29 mouse cellular contexts compared by ENCODE assay signal in the genomic region with DNA sequence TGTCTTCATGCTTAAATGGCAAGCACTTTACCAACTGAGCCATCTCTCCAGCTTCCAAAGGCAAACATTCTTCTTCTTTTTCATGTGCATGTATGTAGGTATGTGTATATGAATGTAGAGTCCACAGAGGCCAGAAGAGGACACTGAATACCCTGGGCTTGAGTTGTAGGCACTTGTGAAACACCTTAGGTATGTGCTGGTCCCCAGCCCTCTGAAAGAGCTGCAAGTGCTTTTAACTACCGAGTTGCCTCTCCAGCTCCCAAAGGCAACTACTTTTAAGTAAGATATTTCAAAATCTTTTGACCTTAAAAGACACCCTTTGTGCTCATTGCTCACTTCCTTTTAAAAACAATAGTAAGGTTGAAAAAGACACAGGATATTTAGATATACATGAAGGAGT.
"Had no signal": no experiment of that assay in that cellular context is flagged by ENCODE, and none has a peak within 500 bp of the region (broad histone marks: within the 10 kb centered on the region; RNA-seq: fewer than 3 reads in every experiment).

No protein-coding gene starts in this region.

- H3K4me3 ChIP-seq: limb, embryonic 10.5 days; limb, embryonic 12.5 days; limb, embryonic 13.5 days; limb, embryonic 15.5 days; liver, embryonic 12.5 days; liver, embryonic 13.5 days; liver, embryonic 15.5 days; lung, embryonic 15.5 days; megakaryocyte, embryonic 14.5 days; midbrain, embryonic 10.5 days; midbrain, embryonic 12.5 days; midbrain, embryonic 13.5 days; midbrain, embryonic 15.5 days; myocyte; neural tube, embryonic 12.5 days had no signal

- H3K36me3 ChIP-seq: limb, embryonic 10.5 days; limb, embryonic 12.5 days; limb, embryonic 13.5 days; limb, embryonic 15.5 days; liver, embryonic 12.5 days; liver, embryonic 13.5 days; liver, embryonic 15.5 days; lung, embryonic 15.5 days; midbrain, embryonic 10.5 days; midbrain, embryonic 12.5 days; midbrain, embryonic 13.5 days; midbrain, embryonic 15.5 days; neural tube, embryonic 12.5 days had no signal

- DNase-seq: left cerebral cortex, postnatal 4 days; liver; liver, embryonic 13.5 days; liver, postnatal 0 days; lung, embryonic 14.5 days; lung, postnatal 10 days; lung, postnatal 14 days; lung, postnatal 36 days; lung, postnatal 4 days; midbrain, embryonic 14.5 days had no signal

- H3K9ac ChIP-seq: limb, embryonic 12.5 days; limb, embryonic 13.5 days; limb, embryonic 15.5 days; liver, embryonic 12.5 days; liver, embryonic 13.5 days; liver, embryonic 14.5 days; liver, embryonic 15.5 days; liver, postnatal 0 days; lung, embryonic 14.5 days; lung, embryonic 15.5 days; midbrain, embryonic 12.5 days; midbrain, embryonic 13.5 days; midbrain, embryonic 15.5 days; neural tube, embryonic 12.5 days had no signal

- ATAC-seq: liver, embryonic 12.5 days; midbrain, embryonic 13.5 days; midbrain, embryonic 15.5 days; midbrain, embryonic 16.5 days had no signal

- H3K9me3 ChIP-seq: limb, embryonic 10.5 days; limb, embryonic 12.5 days; limb, embryonic 13.5 days; limb, embryonic 15.5 days; liver, embryonic 12.5 days; liver, embryonic 13.5 days; liver, embryonic 15.5 days; lung, embryonic 15.5 days; megakaryocyte, embryonic 14.5 days; midbrain, embryonic 10.5 days; midbrain, embryonic 12.5 days; midbrain, embryonic 13.5 days; midbrain, embryonic 15.5 days; neural tube, embryonic 12.5 days had no signal

- H3K27me3 ChIP-seq: limb, embryonic 12.5 days; limb, embryonic 13.5 days; limb, embryonic 15.5 days; liver, embryonic 12.5 days; liver, embryonic 15.5 days; lung, embryonic 15.5 days; midbrain, embryonic 12.5 days; midbrain, embryonic 13.5 days; midbrain, embryonic 15.5 days; neural tube, embryonic 12.5 days had no signal

- H3K4me2 ChIP-seq: limb, embryonic 12.5 days; limb, embryonic 13.5 days; limb, embryonic 15.5 days; liver, embryonic 11.5 days; liver, embryonic 12.5 days; liver, embryonic 13.5 days; liver, embryonic 15.5 days; lung, embryonic 14.5 days; lung, embryonic 15.5 days; midbrain, embryonic 11.5 days; midbrain, embryonic 12.5 days; midbrain, embryonic 13.5 days; midbrain, embryonic 15.5 days; neural tube, embryonic 12.5 days had no signal

- H3K4me1 ChIP-seq: limb, embryonic 15.5 days; liver, embryonic 12.5 days; liver, embryonic 13.5 days; liver, embryonic 15.5 days had no signal

- H3K27ac ChIP-seq: limb, embryonic 10.5 days; limb, embryonic 12.5 days; limb, embryonic 13.5 days; limb, embryonic 15.5 days; liver, embryonic 12.5 days; liver, embryonic 13.5 days; liver, embryonic 14.5 days; liver, embryonic 15.5 days; lung, embryonic 15.5 days; macrophage; midbrain, embryonic 10.5 days; midbrain, embryonic 12.5 days; midbrain, embryonic 13.5 days; midbrain, embryonic 15.5 days; neural tube, embryonic 12.5 days had no signal
